27 mouse cellular contexts compared by ENCODE assay signal in genomic region chr13:44559706-44560105, GRCm38 (mm10).
"Had no signal": no experiment of that assay in that cellular context is flagged by ENCODE, and none has a peak within 500 bp of the region (broad histone marks: within the 10 kb centered on the region; RNA-seq: fewer than 3 reads in every experiment).

No protein-coding gene starts in this region.

- H3K9me3 ChIP-seq: embryonic facial prominence, embryonic 10.5 days; embryonic facial prominence, embryonic 12.5 days; embryonic facial prominence, embryonic 13.5 days; embryonic facial prominence, embryonic 15.5 days; forebrain, embryonic 12.5 days; forebrain, embryonic 15.5 days; heart, embryonic 10.5 days had no signal

- H3K36me3 ChIP-seq: embryonic facial prominence, embryonic 10.5 days; embryonic facial prominence, embryonic 12.5 days; embryonic facial prominence, embryonic 13.5 days; embryonic facial prominence, embryonic 15.5 days; forebrain, embryonic 10.5 days; forebrain, embryonic 12.5 days; forebrain, embryonic 15.5 days; heart, embryonic 10.5 days had no signal

- DNase-seq: cerebellum, adult 9-11 months; cerebellum, postnatal 10 days; cerebellum, postnatal 14 days; cerebellum, postnatal 25 days; cerebellum, postnatal 36 days; embryo, embryonic 11 days; forebrain, postnatal 0 days; gastrocnemius, adult 2 months; gastrocnemius, postnatal 10 days; gastrocnemius, postnatal 14 days; gastrocnemius, postnatal 25 days; gastrocnemius, postnatal 36 days; heart, adult 11 months; heart, adult 18-20 months; heart, adult 2 months had no signal

- H3K4me2 ChIP-seq: embryonic facial prominence, embryonic 12.5 days; embryonic facial prominence, embryonic 13.5 days; embryonic facial prominence, embryonic 15.5 days; forebrain, embryonic 12.5 days; forebrain, embryonic 15.5 days; heart, embryonic 11.5 days had no signal

- H3K9ac ChIP-seq: embryonic facial prominence, embryonic 12.5 days; embryonic facial prominence, embryonic 13.5 days; embryonic facial prominence, embryonic 15.5 days; forebrain, embryonic 12.5 days; forebrain, embryonic 15.5 days; forebrain, postnatal 0 days had no signal

- H3K27me3 ChIP-seq: embryonic facial prominence, embryonic 12.5 days; embryonic facial prominence, embryonic 13.5 days; embryonic facial prominence, embryonic 15.5 days; forebrain, embryonic 12.5 days; forebrain, embryonic 15.5 days had no signal

- H3K4me3 ChIP-seq: embryonic facial prominence, embryonic 10.5 days; embryonic facial prominence, embryonic 12.5 days; embryonic facial prominence, embryonic 13.5 days; embryonic facial prominence, embryonic 15.5 days; erythroblast, embryonic 14.5 days; forebrain, embryonic 10.5 days; forebrain, embryonic 12.5 days; forebrain, embryonic 15.5 days; gastrocnemius, adult 2 months; heart, adult 2 months; heart, embryonic 10.5 days had no signal

- ATAC-seq: forebrain, embryonic 14.5 days; forebrain, embryonic 15.5 days; forebrain, embryonic 16.5 days; forebrain, postnatal 0 days had no signal

- H3K27ac ChIP-seq: embryonic facial prominence, embryonic 10.5 days; embryonic facial prominence, embryonic 12.5 days; embryonic facial prominence, embryonic 13.5 days; embryonic facial prominence, embryonic 15.5 days; forebrain, embryonic 10.5 days; forebrain, embryonic 12.5 days; forebrain, embryonic 15.5 days; gastrocnemius, adult 2 months; heart, adult 2 months; heart, embryonic 10.5 days had no signal

- H3K4me1 ChIP-seq: forebrain, embryonic 15.5 days had no signal
